Mouse (Mus musculus): ENCODE data around the gene Cldn8.

Gene Cldn8

GRCm38 (mm10) chr16:88563045-88563913 lies at the start of gene Cldn8:
Gene Cldn8, minus strand, starts transcription at chr16:88563183.
- no peak for DNase-seq (ENCODE audit: extremely low spot score, low read depth, low spot score)

- DNase-seq (ENCODE audit: extremely low spot score, low read depth, low spot score) = no peak
These were observed 49.7 kb upstream of the Cldn8 start for GRCm38 (mm10) chr16:88612712-88613111.

- no peak for DNase-seq (ENCODE audit: extremely low spot score, low read depth, low spot score)
These were observed 48.9 kb upstream of the Cldn8 start, which contains the start of gene Krtap24-1 for GRCm38 (mm10) chr16:88611922-88612321. Gene Krtap24-1, minus strand, starts transcription at chr16:88612279.

GRCm38 (mm10) chr16:88604570-88604969 lies 41.6 kb upstream of the Cldn8 start:
- no peak for DNase-seq (ENCODE audit: extremely low spot score, low read depth, low spot score)

GRCm38 (mm10) chr16:88602464-88602863 lies 39.5 kb upstream of the Cldn8 start:
- DNase-seq (ENCODE audit: extremely low spot score, low read depth, low spot score) = no peak

GRCm38 (mm10) chr16:88600303-88600702 lies 37.3 kb upstream of the Cldn8 start:
- peak; percentile 71 for DNase-seq (ENCODE audit: extremely low spot score, low read depth, low spot score)

- peak; percentile 85 for DNase-seq (ENCODE audit: extremely low spot score, low read depth, low spot score)
These were observed 36.7 kb upstream of the Cldn8 start for GRCm38 (mm10) chr16:88599504-88600237.

- no peak for DNase-seq (ENCODE audit: extremely low spot score, low read depth, low spot score)
These were observed 29.8 kb upstream of the Cldn8 start for GRCm38 (mm10) chr16:88592758-88593157.

GRCm38 (mm10) chr16:88583338-88583737 lies 20.4 kb upstream of the Cldn8 start:
- no peak for DNase-seq (ENCODE audit: extremely low spot score, low read depth, low spot score)

GRCm38 (mm10) chr16:88575885-88576679 lies 13.1 kb upstream of the Cldn8 start:
- DNase-seq (ENCODE audit: extremely low spot score, low read depth, low spot score) = no peak

GRCm38 (mm10) chr16:88572904-88573404 lies 10.0 kb upstream of the Cldn8 start:
- no peak for DNase-seq (ENCODE audit: extremely low spot score, low read depth, low spot score)

- DNase-seq (ENCODE audit: extremely low spot score, low read depth, low spot score) = no peak
These were observed 7.2 kb upstream of the Cldn8 start for GRCm38 (mm10) chr16:88570136-88570535.

GRCm38 (mm10) chr16:88569732-88570131 lies 6.7 kb upstream of the Cldn8 start:
- DNase-seq (ENCODE audit: extremely low spot score, low read depth, low spot score) = no peak

- no peak for DNase-seq (ENCODE audit: extremely low spot score, low read depth, low spot score)
These were observed 6.1 kb upstream of the Cldn8 start for GRCm38 (mm10) chr16:88569096-88569495.

GRCm38 (mm10) chr16:88561617-88562164 lies 1.3 kb downstream of the Cldn8 start:
- DNase-seq (ENCODE audit: extremely low spot score, low read depth, low spot score) = no peak

GRCm38 (mm10) chr16:88542488-88542887 lies 20.5 kb downstream of the Cldn8 start:
- DNase-seq (ENCODE audit: extremely low spot score, low read depth, low spot score) = peak; percentile 28

GRCm38 (mm10) chr16:88539841-88540487 lies 23.0 kb downstream of the Cldn8 start:
- no peak for DNase-seq (ENCODE audit: extremely low spot score, low read depth, low spot score)

- DNase-seq (ENCODE audit: extremely low spot score, low read depth, low spot score) = no peak
These were observed 51.6 kb downstream of the Cldn8 start for GRCm38 (mm10) chr16:88511348-88511747.

All from hindlimb bud, embryonic 11.5 days (tissue).